Mouse (Mus musculus) liver, adult 2 months (tissue): ENCODE measurements around the gene Slc16a12.

Experiments used
- CTCF ChIP-seq: fragments of 200-500 bp; IDR thresholded peaks from 2 replicates; pipeline ENCODE4 v1.5.1; 2011; ENCODE audit warnings: low read depth, low read length, control low read depth
- POLR2A ChIP-seq: fragments of 200-500 bp; IDR thresholded peaks from 2 replicates; pipeline ENCODE4 v1.6.1; 2011; ENCODE audit warnings: low read length, control low read depth; ENCODE audit not compliant: insufficient read depth; ENCODE audit errors: extremely low read depth

- TF ChIP-seq POLR2A (peak; percentile 46; the same call in 1 of the 2 replicates), CTCF (no peak)
Measured at GRCm38 (mm10) chr19:34746688-34747504, at the start of gene Slc16a12.
